Mouse (Mus musculus): ENCODE results near the gene Pinlyp. TPM values are rescaled to one million over a fixed set of nuclear protein-coding genes. Genes with fewer than 3 reads are reported as not detected.

Pinlyp gene
- not detected in 2 replicates for polyA plus RNA-seq (2015; fragmentation: Nextera tagmentation; extraction: Ambion mirVana)

DNA sequence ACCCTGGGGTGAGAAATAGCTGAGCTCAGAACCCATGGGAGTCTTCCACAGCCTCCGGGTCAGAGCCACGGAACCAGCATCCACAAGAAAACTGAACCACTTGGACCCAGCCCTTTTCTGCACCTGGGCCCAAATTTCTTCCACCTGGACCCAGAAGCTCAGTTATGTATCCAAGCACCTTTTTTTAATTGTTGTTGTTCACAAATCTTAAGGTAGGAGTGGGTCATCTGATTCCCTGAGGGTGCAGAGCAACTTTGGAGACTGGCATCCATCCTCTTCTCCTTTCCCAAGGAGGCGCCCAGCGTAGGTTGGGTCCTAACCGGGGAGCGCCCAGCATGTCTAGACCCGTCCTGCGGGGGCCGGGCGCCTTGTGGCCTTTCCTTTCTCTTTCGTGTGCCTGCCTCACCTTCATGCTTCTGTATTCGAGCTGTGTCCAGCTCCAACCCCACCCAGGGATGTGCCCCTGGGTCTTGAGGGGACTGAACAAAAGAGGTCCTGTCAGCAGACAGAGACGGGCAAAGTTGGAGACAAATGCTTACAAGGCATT, at the start of gene Pinlyp, which contains the start of gene Xrcc1:
Pinlyp (minus strand) TSS at position 51 of the 547 bp plus-strand sequence.
Xrcc1 (plus strand) TSS at position 222 of the 547 bp plus-strand sequence.
- Histone ChIP-seq H3K36me3 (0 out of 2 replicates have a peak, but pooled peaks cover 3% of the 10 kb centered on the region), H3K27ac (peak within 1 kb of the TSS; percentile 71), H3K9ac (peak within 1 kb of the TSS; percentile 79), H3K4me2 (replicated peaks) (peak within 1 kb of the TSS; percentile 77), H3K4me1 (replicated peaks) (peaks cover 12% of the 10 kb centered on the region), H3K27me3 (replicated peaks) (no peaks in the 10 kb centered on the region), H3K4me3 (replicated peaks) (peak within 1 kb of the TSS; percentile 85), H3K9me3 (no peaks in the 10 kb centered on the region)
- peak; percentile 12; the same call in 1 of the 2 replicates for ATAC-seq
- 33% methylated on average over 13 of the region's 13 CpGs for WGBS

GRCm38 (mm10) chr7:24595464-24595863, 49.5 kb upstream of the Pinlyp start:
- H3K36me3 ChIP-seq = no peaks in the 10 kb centered on the region
- WGBS = 63% methylated on average over 2 of the region's 2 CpGs
- ATAC-seq = no peak

GRCm38 (mm10) chr7:24594309-24594803, 48.4 kb upstream of the Pinlyp start:
- Histone ChIP-seq H3K4me1 (replicated peaks) (peaks cover 19% of the 10 kb centered on the region), H3K36me3 (no peaks in the 10 kb centered on the region), H3K9me3 (no peaks in the 10 kb centered on the region), H3K27me3 (replicated peaks) (no peaks in the 10 kb centered on the region), H3K27ac (no peak overlapping the region), H3K4me3 (replicated peaks) (peak overlapping the region; percentile 56), H3K9ac (peak overlapping the region; percentile 53), H3K4me2 (replicated peaks) (peak overlapping the region; percentile 80)
- 5% methylated on average over 13 of the region's 13 CpGs for WGBS
- no peak for ATAC-seq

More at GRCm38 (mm10) chr7:24595464-24595863, 49.5 kb upstream of the Pinlyp start:
- no peak overlapping the region for H3K9ac ChIP-seq
- H3K4me1 ChIP-seq (replicated peaks) = peaks cover 19% of the 10 kb centered on the region
- no peaks in the 10 kb centered on the region for H3K9me3 ChIP-seq
- H3K27ac ChIP-seq = no peak overlapping the region
- no peak overlapping the region for H3K4me3 ChIP-seq (replicated peaks)
- H3K4me2 ChIP-seq (replicated peaks) = peak overlapping the region; percentile 80
- no peaks in the 10 kb centered on the region for H3K27me3 ChIP-seq (replicated peaks)

DNA sequence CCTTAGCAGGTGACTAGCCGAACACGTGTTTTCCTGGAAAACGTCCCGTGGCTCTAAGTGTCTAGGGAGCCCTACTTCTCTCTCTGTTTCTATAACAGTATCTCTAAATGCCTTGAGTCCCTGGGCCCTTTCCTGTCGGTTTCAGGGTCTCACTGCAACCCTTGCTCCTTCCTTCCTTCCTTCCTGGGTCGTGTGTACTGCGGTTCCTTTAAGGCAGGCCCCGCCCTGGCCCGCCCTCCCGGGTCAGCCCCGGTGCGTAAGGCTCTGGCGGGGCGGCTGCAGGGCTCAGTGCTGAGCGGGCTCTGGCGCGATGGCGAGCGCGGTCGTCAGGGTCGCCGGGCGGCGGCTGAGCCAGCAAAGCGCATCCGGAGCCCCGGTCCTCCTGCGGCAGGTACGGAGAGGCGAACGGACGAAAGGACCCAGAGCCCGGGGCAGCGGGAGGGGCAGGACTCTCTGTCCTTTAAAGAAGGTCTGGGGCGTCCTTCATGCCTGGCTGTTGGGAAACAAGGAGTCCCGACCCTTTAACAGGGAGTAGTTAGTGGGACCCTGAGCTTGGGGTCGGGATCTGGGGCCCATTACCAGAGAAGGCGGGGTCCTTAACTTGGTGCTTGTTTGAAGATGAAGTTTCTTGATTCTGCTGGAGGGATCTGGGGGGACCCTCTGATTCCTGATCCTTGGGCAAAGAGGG, 47.8 kb upstream of the Pinlyp start:
- Histone ChIP-seq H3K9me3 (no peaks in the 10 kb centered on the region), H3K4me2 (replicated peaks) (peak overlapping the region; percentile 80), H3K27me3 (replicated peaks) (no peaks in the 10 kb centered on the region), H3K9ac (peak overlapping the region; percentile 53), H3K4me3 (replicated peaks) (peak overlapping the region; percentile 56), H3K27ac (no peak overlapping the region), H3K4me1 (replicated peaks) (peaks cover 19% of the 10 kb centered on the region), H3K36me3 (no peaks in the 10 kb centered on the region)
- WGBS = 2% methylated on average over 39 of the region's 39 CpGs
- peak; percentile 95 for ATAC-seq

DNA sequence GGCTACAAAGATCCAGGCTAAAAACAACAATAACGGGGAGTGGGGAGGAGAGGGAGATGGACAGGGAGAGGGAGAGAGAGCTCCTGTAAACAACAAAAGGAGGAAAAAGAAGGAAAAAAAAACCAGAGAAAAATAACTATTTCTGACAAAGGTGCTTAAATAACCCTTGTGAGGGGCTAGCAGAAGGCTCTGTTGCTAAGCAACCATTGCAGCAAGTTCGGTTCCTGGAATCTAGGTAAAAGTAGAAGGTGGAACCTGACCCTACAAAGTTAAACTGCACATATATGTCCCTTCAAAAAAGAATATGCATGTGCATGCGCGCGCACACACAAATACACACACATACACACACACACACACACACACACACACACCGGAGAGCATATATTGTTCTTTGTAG, 46.9 kb upstream of the Pinlyp start:
- Histone ChIP-seq H3K27me3 (replicated peaks) (no peaks in the 10 kb centered on the region), H3K36me3 (no peaks in the 10 kb centered on the region), H3K4me3 (replicated peaks) (no peak overlapping the region), H3K9ac (no peak overlapping the region), H3K4me1 (replicated peaks) (peaks cover 24% of the 10 kb centered on the region), H3K27ac (no peak overlapping the region), H3K9me3 (no peaks in the 10 kb centered on the region), H3K4me2 (replicated peaks) (no peak overlapping the region)
- ATAC-seq = no peak
- 74% methylated on average over 6 of the region's 6 CpGs for WGBS

DNA sequence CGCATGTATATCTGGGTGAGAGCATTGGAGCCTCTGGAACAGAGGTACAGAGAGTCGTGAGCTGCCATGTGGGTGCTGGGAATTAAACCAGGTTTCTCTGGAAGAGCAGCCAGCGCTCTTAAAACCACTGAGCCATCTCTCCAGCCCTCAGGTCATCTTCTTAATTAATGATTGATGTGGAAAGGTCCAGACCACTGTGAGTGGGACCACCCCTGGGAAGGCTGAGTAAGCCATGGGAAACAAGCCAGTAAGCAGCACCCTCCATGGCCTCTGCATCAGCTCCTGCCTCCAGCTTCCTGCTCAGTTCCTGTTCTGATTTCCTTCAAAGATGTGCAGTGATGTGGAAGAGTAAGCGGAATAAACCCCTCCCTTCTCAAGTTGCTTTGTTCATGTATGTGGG, 46.2 kb upstream of the Pinlyp start:
- WGBS = 63% methylated on average over 4 of the region's 4 CpGs
- no peak for ATAC-seq
- Histone ChIP-seq H3K9ac (no peak overlapping the region), H3K9me3 (no peaks in the 10 kb centered on the region), H3K4me2 (replicated peaks) (no peak overlapping the region), H3K4me3 (replicated peaks) (no peak overlapping the region), H3K4me1 (replicated peaks) (peaks cover 30% of the 10 kb centered on the region), H3K27me3 (replicated peaks) (no peaks in the 10 kb centered on the region), H3K36me3 (no peaks in the 10 kb centered on the region), H3K27ac (no peak overlapping the region)

- Histone ChIP-seq H3K9me3 (no peaks in the 10 kb centered on the region), H3K4me2 (replicated peaks) (no peak overlapping the region), H3K27ac (no peak overlapping the region), H3K4me3 (replicated peaks) (no peak overlapping the region), H3K4me1 (replicated peaks) (peaks cover 34% of the 10 kb centered on the region), H3K36me3 (no peaks in the 10 kb centered on the region), H3K9ac (no peak overlapping the region), H3K27me3 (replicated peaks) (no peaks in the 10 kb centered on the region)
- WGBS = 56% methylated on average over 5 of the region's 5 CpGs
- ATAC-seq = no peak
Measured at GRCm38 (mm10) chr7:24591735-24592134, 45.8 kb upstream of the Pinlyp start.

DNA sequence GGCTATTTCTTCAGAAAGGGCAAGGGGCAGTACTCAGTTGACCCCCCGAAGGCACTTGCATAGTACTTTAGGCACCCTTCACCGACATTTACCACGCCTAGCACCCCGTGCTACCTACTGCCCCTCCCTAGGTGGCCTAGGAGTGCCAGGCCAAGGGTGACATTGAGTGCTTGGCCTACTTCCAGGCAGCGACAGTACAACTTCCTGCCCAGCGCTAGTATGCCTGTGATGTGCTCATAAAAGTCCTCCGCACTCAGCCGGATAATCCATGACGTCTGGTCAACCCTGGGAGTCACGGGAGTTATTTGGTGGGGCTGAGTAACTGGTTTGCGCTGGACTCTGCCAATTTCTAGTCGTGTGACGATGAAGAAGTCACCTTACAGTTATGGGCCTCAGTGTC, 42.4 kb upstream of the Pinlyp start:
- H3K9me3 ChIP-seq = no peaks in the 10 kb centered on the region
- 67% methylated on average over 13 of the region's 13 CpGs for WGBS
- no peak overlapping the region for H3K4me2 ChIP-seq (replicated peaks)
- H3K27me3 ChIP-seq (replicated peaks) = peaks cover 23% of the 10 kb centered on the region
- ATAC-seq = peak; percentile 52; the same call in 1 of the 2 replicates
- no peaks in the 10 kb centered on the region for H3K36me3 ChIP-seq
- no peak overlapping the region for H3K27ac ChIP-seq
- H3K4me1 ChIP-seq (replicated peaks) = peaks cover 20% of the 10 kb centered on the region
- H3K4me3 ChIP-seq (replicated peaks) = no peak overlapping the region
- no peak overlapping the region for H3K9ac ChIP-seq

DNA sequence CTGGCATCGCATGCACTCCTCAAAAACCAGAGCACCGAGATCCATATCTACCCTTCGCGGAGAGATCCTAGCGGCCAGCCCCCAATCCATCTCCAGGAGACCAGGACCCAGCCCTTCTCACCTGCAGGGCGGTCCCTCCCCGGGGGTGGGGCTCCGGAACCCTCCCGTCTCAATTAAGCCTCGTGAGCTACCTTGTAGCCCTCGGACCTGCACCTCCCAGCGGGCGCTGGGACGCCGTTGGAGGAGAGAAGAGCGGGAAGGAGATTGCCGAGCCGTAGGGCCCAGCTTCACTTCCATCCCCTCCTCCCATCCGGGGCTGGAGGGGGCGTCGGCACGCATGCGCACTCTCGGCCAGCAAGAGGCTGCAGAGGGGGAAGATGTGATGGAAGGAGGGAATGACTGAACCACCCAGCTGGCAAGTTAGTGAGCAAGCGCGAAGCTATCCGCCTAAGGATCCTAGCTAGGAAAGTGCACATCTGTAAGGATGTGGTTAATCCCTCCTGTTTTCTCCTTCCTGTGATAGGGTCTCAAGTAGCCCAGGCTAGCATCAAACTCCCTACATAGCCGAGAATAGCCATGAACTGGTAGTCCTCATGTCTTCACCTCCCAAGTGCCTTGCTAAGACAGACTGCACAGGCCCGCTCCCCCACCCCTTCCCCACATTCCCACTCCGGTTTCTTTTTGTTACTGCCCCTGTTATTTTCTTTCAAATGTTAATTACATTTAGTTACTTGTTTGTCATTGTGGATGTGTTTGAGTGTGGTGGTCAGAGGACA, 41.6 kb upstream of the Pinlyp start, which contains the start of the genes Ethe1 and Zfp575:
Ethe1 (plus strand) TSS at position 214 of the 776 bp plus-strand sequence.
Zfp575 (minus strand) TSS at position 312 of the 776 bp plus-strand sequence.
- WGBS = 8% methylated on average over 30 of the region's 30 CpGs
- Histone ChIP-seq H3K4me3 (replicated peaks) (peak within 1 kb of the TSS; percentile 51), H3K4me2 (replicated peaks) (peak within 1 kb of the TSS; percentile 87), H3K4me1 (replicated peaks) (peaks cover 18% of the 10 kb centered on the region), H3K27ac (peak within 1 kb of the TSS; percentile 59; the same call in 1 of the 2 replicates), H3K9ac (peak within 1 kb of the TSS; percentile 60), H3K9me3 (no peaks in the 10 kb centered on the region), H3K27me3 (replicated peaks) (peaks cover 23% of the 10 kb centered on the region), H3K36me3 (no peaks in the 10 kb centered on the region)
- ATAC-seq = peak; percentile 61

DNA sequence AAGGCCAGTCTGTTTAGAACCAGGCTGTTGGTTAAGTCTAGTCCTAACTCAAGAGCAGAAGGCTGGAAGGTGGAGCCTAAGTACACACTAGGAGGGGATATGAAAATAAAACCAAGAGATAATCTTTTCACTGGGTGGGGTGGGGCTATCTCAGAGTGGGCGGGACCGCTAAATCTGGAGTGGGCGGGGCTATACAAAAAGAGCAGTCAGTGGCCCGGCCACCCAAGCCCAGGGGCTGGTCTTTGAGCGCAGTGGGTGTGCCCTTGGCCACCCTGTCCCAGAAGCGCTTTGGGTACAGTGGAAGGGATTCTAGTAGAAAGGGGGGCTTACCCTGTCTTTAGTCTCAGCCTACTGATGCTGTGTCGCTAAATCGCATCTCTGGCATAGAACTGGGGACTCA, 40.9 kb upstream of the Pinlyp start:
- H3K4me3 ChIP-seq (replicated peaks) = peak overlapping the region; percentile 51
- peaks cover 18% of the 10 kb centered on the region for H3K4me1 ChIP-seq (replicated peaks)
- peaks cover 23% of the 10 kb centered on the region for H3K27me3 ChIP-seq (replicated peaks)
- WGBS = 8% methylated on average over 8 of the region's 8 CpGs
- H3K36me3 ChIP-seq = no peaks in the 10 kb centered on the region
- H3K9ac ChIP-seq = peak overlapping the region; percentile 60; the same call in 1 of the 2 replicates
- no peak overlapping the region for H3K27ac ChIP-seq
- no peaks in the 10 kb centered on the region for H3K9me3 ChIP-seq
- peak overlapping the region; percentile 87 for H3K4me2 ChIP-seq (replicated peaks)
- peak; percentile 75 for ATAC-seq

DNA sequence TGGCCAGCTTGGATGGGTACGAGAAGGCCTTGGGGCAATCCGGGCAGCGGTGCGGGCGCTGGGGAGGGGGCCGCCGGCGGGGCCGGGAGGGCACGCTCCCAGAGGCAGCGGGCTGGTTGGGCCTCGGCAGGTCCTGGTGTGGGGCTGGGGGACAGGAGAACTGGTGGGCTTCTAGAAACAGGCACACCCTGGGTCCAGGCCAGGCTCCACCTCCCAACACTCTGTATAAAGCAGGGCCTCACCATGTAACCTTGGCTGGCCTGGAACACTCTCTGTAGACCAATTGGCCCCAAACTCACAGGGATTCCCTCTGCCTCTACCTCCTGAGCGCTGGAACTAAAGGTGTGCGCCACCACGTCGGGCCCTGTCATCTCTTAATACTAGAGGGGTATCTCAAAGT, 40.1 kb upstream of the Pinlyp start:
- no peak overlapping the region for H3K27ac ChIP-seq
- H3K4me2 ChIP-seq (replicated peaks) = no peak overlapping the region
- ATAC-seq = no peak
- H3K4me3 ChIP-seq (replicated peaks) = no peak overlapping the region
- no peak overlapping the region for H3K9ac ChIP-seq
- H3K4me1 ChIP-seq (replicated peaks) = peaks cover 18% of the 10 kb centered on the region
- no peaks in the 10 kb centered on the region for H3K9me3 ChIP-seq
- H3K36me3 ChIP-seq = no peaks in the 10 kb centered on the region
- 46% methylated on average over 16 of the region's 16 CpGs for WGBS
- H3K27me3 ChIP-seq (replicated peaks) = peaks cover 23% of the 10 kb centered on the region

- WGBS = 94% methylated on average over 6 of the region's 6 CpGs
- ATAC-seq = no peak
Measured at GRCm38 (mm10) chr7:24584876-24585275, 39.0 kb upstream of the Pinlyp start.

More at GRCm38 (mm10) chr7:24584876-24585275, 39.0 kb upstream of the Pinlyp start:
- H3K9me3 ChIP-seq = no peaks in the 10 kb centered on the region
- peaks cover 18% of the 10 kb centered on the region for H3K4me1 ChIP-seq (replicated peaks)
- no peak overlapping the region for H3K4me3 ChIP-seq (replicated peaks)
- H3K27ac ChIP-seq = no peak overlapping the region
- peaks cover 23% of the 10 kb centered on the region for H3K27me3 ChIP-seq (replicated peaks)
- H3K36me3 ChIP-seq = no peaks in the 10 kb centered on the region
- no peak overlapping the region for H3K9ac ChIP-seq
- H3K4me2 ChIP-seq (replicated peaks) = no peak overlapping the region

All from intestine, embryonic 15.5 days (tissue).